Mouse (Mus musculus): ENCODE measurements around the gene Elmo1.

DNA sequence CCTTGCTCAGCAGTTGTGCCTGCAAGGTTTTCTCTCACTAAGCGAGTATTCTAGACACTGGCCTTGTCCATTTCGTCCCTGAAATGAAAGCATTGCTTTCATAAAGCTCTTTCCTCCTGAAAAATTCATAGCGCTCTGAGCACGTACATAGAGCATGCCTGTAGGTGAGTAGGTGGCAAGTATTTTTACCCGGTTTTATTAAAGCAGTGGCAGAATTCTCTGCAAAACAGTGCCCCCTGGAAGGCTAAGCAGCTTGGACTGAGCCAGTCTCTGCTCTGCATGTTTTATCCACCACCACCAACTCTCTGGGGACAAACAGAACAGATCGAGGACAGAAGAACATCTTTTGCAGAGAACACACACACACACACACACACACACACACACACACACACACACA is 340.6 kb downstream of the Elmo1 start:
- TF ChIP-seq CTCF (IDR thresholded peaks at IDR 0.05; ENCODE audit: low read depth) (no peak), EP300 (IDR thresholded peaks at IDR 0.05; ENCODE audit: low read depth) (no peak)
